Mouse (Mus musculus) left cerebral cortex, postnatal 14 days (tissue): ENCODE measurements around the gene Aig1. TPM values are rescaled to one million over a fixed set of nuclear protein-coding genes. Genes with fewer than 3 reads are reported as not detected.
A peak's percentile ranks its signal among the peaks of the same experiment; 100 is the strongest.

Source experiments
- DNase-seq, 2 experiments: peaks; one replicate each; pipeline ENCODE4 v3.0.0; 2021 to 2022; ENCODE audit warnings: low spot score in 2 of 2, mixed read lengths in 1 of 2
- intact Hi-C: fragments of 180-260 bp; cut with DNase I; formaldehyde crosslinking; loops from one replicate; pipeline ENCODE4 v1.15.1; 2025
- total RNA-seq, 2 experiments: library from RNA; stranded (reverse); gene quantifications; 2 replicates each; pipeline ENCODE4 v1.2.3; 2021

Aig1 gene
- total RNA-seq, 2 experiments from 2014 or later, result 68.6 to 77.5 TPM

GRCm38 (mm10) chr10:13855969-13856368 is 12.8 kb downstream of the Aig1 start:
- no peak for DNase-seq
- intact Hi-C loops, result no loop called here

- DNase-seq, result no peak
- intact Hi-C loops, result no loop called here
Measured at GRCm38 (mm10) chr10:13855111-13855510, 13.7 kb downstream of the Aig1 start.

DNA sequence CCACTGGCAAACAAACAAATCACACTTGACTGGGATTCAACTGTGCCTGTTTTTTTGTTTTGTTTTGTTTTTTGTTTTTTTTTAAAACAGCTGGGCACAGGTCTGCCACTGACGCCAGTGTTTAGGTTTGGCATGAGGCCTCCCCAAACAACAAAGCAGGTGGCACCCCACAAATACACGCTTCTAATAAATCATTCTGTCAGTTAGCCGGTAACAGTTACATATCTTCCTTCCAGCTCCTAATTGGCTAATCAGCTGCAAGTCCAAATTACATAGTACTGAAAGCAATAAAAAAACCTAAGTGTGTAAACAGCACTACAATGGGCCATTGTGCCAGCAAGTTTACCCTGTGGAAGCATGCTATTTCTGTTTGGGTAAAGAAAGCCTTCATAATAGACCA is 18.7 kb downstream of the Aig1 start:
- no peak for DNase-seq
- intact Hi-C loops, result no loop called here

DNA sequence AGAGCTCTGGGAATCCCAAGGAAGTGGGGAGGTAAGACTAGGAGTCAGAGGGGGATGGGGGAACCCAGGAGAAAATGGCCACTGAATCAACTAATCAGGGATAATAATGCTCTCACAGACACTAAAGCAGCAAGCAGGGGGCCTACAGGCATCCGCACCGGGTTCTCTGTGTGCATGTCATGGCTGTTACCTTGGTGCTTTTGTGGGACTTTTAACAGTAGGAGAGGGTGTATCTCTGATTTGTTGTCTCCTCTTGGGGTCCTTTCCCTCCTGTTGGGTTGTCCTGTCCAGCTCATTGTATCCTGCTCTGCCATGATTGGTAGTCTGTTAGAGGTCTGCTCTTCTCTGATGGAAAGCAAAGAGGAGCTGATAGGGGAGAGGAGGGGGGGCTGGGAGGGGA is 19.6 kb downstream of the Aig1 start:
- intact Hi-C loops, result no loop called here
- DNase-seq, result no peak

DNA sequence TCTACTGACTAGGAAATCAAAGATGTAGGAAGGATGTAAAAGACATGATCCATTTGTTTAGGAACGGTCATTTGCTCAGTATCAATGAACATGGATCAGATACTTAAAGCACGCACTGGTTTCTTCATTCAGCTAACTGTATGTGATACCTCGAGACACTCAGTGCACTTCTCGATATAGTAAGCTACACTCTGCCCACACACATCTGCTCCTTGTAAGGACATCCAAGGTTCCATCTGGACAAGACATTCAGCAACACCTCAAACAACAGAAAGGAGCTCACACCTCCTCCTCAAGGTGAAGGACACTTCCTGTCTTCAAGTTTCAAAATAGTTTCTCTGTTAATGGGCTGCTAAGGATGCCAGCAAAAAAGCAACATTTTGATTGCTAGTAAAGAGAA is 23.9 kb downstream of the Aig1 start:
- peak; percentile 56 to 67 for DNase-seq
- intact Hi-C loops, result no loop called here

DNA sequence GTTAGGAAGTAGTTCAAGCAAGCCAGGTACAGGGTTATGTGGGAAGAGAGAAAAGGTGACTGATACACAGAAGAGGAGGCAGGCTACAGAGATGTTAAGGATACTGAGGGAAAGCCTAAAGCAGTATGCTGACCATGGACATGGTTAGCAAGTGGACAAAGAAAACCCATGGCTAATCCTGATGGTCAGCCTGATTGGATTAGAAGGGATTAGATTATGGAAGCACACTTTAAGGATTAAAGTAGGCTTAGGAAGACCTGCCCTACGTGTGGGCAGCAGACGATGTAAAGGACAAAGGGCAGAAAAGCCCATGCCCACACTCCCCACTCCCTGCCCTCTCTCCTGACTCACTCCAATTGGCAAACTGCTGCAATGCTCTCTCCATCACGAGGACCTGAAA is 25.0 kb downstream of the Aig1 start:
- no peak for DNase-seq
- intact Hi-C loops, result no loop called here

- intact Hi-C loops, result no loop called here
- DNase-seq, result peak; percentile 37 to 55
Measured at GRCm38 (mm10) chr10:13842855-13843254, 25.9 kb downstream of the Aig1 start.

- intact Hi-C loops, result no loop called here
- DNase-seq, result no peak
Measured at GRCm38 (mm10) chr10:13838511-13839126, 30.2 kb downstream of the Aig1 start.

- intact Hi-C loops, result no loop called here
- DNase-seq, result no peak
Measured at GRCm38 (mm10) chr10:13837709-13838456, 30.9 kb downstream of the Aig1 start.

GRCm38 (mm10) chr10:13836956-13837355 is 31.8 kb downstream of the Aig1 start:
- DNase-seq, result no peak
- intact Hi-C loops, result no loop called here

- intact Hi-C loops, result no loop called here
Measured at GRCm38 (mm10) chr10:13835737-13836475, 32.9 kb downstream of the Aig1 start.

DNA sequence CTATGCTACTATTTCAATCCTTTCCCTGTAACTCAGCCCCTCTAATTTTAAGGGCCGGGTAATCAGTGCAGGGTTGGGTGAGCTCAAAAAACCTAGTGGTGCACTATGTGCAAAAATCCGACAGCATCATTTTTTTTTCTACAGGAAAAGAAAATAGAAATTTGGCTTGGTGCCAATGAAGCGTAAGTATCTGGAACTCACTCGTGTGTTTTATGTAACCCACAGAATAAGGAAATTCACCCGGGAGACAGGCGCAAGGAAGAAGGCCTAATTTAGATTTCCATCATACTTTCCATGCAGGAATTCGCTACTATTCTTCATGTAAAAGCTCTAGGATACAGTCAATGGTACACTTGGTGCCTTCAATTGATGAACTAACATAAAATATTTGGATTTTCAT is 34.7 kb downstream of the Aig1 start:
- peak in 1 of 2 experiments; percentile 54 for DNase-seq
- intact Hi-C loops, result no loop called here

More at GRCm38 (mm10) chr10:13835737-13836475, 32.9 kb downstream of the Aig1 start:
- no peak for DNase-seq

DNA sequence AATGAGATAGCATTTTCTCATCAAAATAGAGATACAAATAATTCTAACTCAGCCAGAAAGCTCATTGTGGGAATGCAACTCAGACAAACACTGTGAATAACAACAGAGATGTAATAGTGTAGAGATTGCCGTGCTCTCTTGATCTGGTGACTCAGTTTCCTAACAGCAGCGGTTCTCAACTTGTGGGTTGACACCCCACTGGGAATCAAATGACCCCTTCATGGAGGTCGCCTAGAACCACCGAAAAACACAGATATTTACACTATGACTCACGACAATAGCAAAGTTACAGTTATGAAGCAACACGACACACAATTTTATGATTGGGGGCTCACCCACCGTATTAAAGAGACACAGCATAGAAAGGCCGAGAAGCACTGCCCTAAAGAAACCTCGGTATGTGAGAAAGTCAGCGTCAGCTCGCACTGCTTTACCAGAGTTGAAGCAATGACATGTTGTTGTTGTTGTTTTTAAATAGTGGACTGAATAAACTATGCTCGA is 35.7 kb downstream of the Aig1 start:
- no peak for DNase-seq

DNA sequence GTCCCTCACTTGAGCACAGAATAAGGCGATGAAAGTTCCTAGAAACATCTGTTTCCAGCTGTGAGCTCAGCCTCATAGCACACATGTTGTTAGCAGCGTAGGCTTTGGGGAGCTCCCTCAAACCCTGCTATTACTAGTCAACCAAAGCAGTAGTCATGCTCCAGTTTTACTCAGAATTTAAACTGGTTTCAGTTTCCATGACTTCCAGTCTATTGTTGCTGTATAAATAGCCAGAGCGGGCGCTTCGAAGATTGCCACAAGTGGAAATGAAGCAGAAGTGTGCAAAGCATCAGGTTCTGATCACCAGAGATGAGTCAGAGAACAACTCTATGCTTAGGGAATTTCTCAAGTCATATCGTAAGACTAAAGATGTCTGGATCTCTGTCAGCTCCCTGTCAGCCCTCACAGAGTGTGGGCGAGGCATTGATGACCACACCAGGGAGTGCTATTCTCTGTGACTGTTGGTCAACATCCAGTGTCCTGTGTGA is 36.2 kb downstream of the Aig1 start:
- intact Hi-C loops, result no loop called here
- peak in 1 of 2 experiments; percentile 25 for DNase-seq

More for the DNA sequence above, 35.7 kb downstream of the Aig1 start:
- intact Hi-C loops, result no loop called here

DNA sequence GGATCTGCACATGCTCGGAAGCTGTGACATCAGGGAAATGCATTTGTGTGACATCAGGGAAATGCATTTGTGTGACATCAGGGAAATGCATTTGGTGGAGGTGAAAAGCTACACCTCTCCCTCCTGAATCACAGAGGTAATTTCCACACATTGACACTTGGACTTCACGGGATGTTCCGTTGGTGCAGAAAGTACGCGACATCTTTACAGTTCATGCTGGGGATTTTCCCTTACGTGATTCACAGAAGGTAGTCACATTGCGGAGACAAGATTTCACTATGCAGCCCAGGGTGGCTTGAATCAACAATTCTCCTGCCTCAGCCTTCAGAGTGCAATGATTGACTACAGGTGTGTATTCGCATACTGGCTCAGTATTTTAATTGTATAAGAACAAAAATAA is 41.6 kb downstream of the Aig1 start:
- DNase-seq, result no peak
- intact Hi-C loops, result no loop called here

- intact Hi-C loops, result no loop called here
- DNase-seq, result no peak
Measured at GRCm38 (mm10) chr10:13813591-13813990, 55.2 kb downstream of the Aig1 start.

DNA sequence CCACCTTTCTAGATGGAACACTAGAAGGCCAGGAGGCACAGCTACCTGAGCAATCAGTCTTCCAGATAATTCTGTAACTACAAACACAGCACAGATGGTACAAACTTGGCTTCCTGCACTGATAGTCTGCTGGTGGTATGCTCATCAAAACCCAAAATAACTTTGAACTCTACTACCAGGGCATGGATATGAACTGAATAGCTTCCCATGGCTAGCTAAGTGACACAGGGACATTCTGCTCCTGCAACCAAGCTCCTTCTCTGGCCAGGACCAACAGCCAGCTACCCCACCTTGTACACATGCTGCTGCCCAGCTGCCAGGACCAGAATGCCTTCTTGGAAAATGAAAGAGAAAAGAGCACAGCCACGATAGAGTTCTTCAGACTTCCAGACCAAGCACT is 60.5 kb downstream of the Aig1 start:
- DNase-seq, result no peak
- intact Hi-C loops, result no loop called here

DNA sequence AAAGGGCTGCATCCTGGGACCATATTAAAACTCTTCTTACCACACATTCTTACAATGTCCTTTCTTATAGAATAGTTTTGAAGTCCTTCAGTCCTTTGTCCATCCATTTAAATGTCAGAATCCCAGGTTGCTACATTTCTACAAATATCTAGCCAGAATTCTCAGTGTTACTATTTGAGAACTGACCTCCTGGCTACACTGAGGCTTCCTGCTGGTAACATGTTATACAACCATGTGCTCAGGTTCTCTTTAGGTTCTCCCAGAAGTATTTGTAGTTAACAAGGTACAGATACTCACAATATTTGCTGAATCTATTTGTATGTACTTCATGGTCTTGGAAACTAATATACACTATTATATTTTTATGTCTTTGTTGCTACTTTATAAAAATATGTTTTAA is 62.0 kb downstream of the Aig1 start:
- intact Hi-C loops, result no loop called here
- no peak for DNase-seq

GRCm38 (mm10) chr10:13801296-13801695 is 67.5 kb downstream of the Aig1 start:
- intact Hi-C loops, result no loop called here
- no peak for DNase-seq

DNA sequence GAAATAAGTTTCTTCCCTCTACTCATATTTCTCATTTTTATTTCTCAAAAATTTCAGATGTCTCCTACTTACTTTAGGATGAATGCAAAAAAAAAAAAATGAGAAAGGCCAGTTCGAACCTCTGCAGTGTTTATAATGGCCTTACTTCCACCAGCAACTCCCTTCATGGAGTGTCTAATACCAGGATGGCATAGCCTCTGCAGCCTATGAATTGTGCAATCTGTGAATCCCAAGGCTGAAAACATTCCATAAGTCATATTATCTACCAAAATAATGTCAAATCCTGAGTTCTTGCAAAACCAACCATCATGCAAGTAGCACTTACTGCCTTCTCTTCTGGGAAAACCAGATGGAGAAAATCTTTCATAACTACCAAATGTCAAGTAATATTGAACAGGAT is 75.3 kb downstream of the Aig1 start:
- DNase-seq, result no peak
- intact Hi-C loops, result no loop called here
